Mouse (Mus musculus): ENCODE results near the gene Mrpl3. TPM values are rescaled to one million over a fixed set of nuclear protein-coding genes. Genes with fewer than 3 reads are reported as not detected.

Gene Mrpl3
- total and polyA plus RNA-seq, 3 experiments: 92.3 to 183 (median 174) TPM

- H3K4me3 ChIP-seq: no peak overlapping the region
- no peaks in the 10 kb centered on the region for H3K27me3 ChIP-seq (ENCODE audit: control insufficient read depth, insufficient read depth, low read length)
- intact Hi-C loops (cut with DNase I): no loop called here
- no peaks in the 10 kb centered on the region for H3K4me1 ChIP-seq (ENCODE audit: control insufficient read depth, insufficient read depth, low read length)
- peaks cover 2% of the 10 kb centered on the region; the same call in 1 of the 2 replicates for H3K79me2 ChIP-seq (replicated peaks; ENCODE audit: control insufficient read depth, insufficient read depth, low read length)
- H3K27ac ChIP-seq: no peak overlapping the region
- TF ChIP-seq CTCF (IDR thresholded peaks at IDR 0.05) (no peak), POLR2A (IDR thresholded peaks at IDR 0.05; ENCODE audit: insufficient read depth, low read depth, low read length) (no peak), EP300 (IDR thresholded peaks at IDR 0.05; ENCODE audit: insufficient read depth, low read depth, low read length) (no peak)
- H3K9ac ChIP-seq (ENCODE audit: low read depth, low read length): no peak overlapping the region
- 96% methylated on average over 10 of the region's 10 CpGs for WGBS
- no peak for DNase-seq
- no peaks in the 10 kb centered on the region; the same call in none of the 2 replicates for H3K36me3 ChIP-seq (ENCODE audit: control insufficient read depth, insufficient read depth, low read length)
Measured at GRCm38 (mm10) chr9:105069106-105069505, 16.1 kb downstream of the Mrpl3 start.

- Histone ChIP-seq H3K4me1 (ENCODE audit: control insufficient read depth, insufficient read depth, low read length) (no peaks in the 10 kb centered on the region), H3K79me2 (replicated peaks; ENCODE audit: control insufficient read depth, insufficient read depth, low read length) (no peaks in the 10 kb centered on the region), H3K27me3 (ENCODE audit: control insufficient read depth, insufficient read depth, low read length) (no peaks in the 10 kb centered on the region), H3K36me3 (ENCODE audit: control insufficient read depth, insufficient read depth, low read length) (no peaks in the 10 kb centered on the region; the same call in none of the 2 replicates), H3K27ac (no peak overlapping the region), H3K9ac (ENCODE audit: low read depth, low read length) (no peak overlapping the region), H3K4me3 (no peak overlapping the region)
- DNase-seq: no peak
- intact Hi-C loops (cut with DNase I): no loop called here
- 69% methylated on average over 4 of the region's 4 CpGs for WGBS
- TF ChIP-seq CTCF (IDR thresholded peaks at IDR 0.05) (no peak), EP300 (IDR thresholded peaks at IDR 0.05; ENCODE audit: insufficient read depth, low read depth, low read length) (no peak), POLR2A (IDR thresholded peaks at IDR 0.05; ENCODE audit: insufficient read depth, low read depth, low read length) (no peak)
Measured at GRCm38 (mm10) chr9:105072991-105073748, 20.1 kb downstream of the Mrpl3 start.

GRCm38 (mm10) chr9:105074851-105075250, 21.8 kb downstream of the Mrpl3 start:
- Histone ChIP-seq H3K27me3 (ENCODE audit: control insufficient read depth, insufficient read depth, low read length) (no peaks in the 10 kb centered on the region), H3K9ac (ENCODE audit: low read depth, low read length) (no peak overlapping the region), H3K36me3 (ENCODE audit: control insufficient read depth, insufficient read depth, low read length) (no peaks in the 10 kb centered on the region; the same call in none of the 2 replicates), H3K27ac (no peak overlapping the region), H3K79me2 (replicated peaks; ENCODE audit: control insufficient read depth, insufficient read depth, low read length) (no peaks in the 10 kb centered on the region), H3K4me3 (no peak overlapping the region), H3K4me1 (ENCODE audit: control insufficient read depth, insufficient read depth, low read length) (no peaks in the 10 kb centered on the region)
- intact Hi-C loops (cut with DNase I): loop anchor here (5.0 kb wide), 1 partner anchor 52 kb away; no protein-coding TSS in a partner anchor
- no peak for DNase-seq
- 87% methylated on average over 8 of the region's 8 CpGs for WGBS
- TF ChIP-seq EP300 (IDR thresholded peaks at IDR 0.05; ENCODE audit: insufficient read depth, low read depth, low read length) (no peak), CTCF (IDR thresholded peaks at IDR 0.05) (no peak), POLR2A (IDR thresholded peaks at IDR 0.05; ENCODE audit: insufficient read depth, low read depth, low read length) (no peak)

GRCm38 (mm10) chr9:105076756-105077424, 23.9 kb downstream of the Mrpl3 start:
- Histone ChIP-seq H3K9ac (ENCODE audit: low read depth, low read length) (no peak overlapping the region), H3K4me3 (no peak overlapping the region), H3K27me3 (ENCODE audit: control insufficient read depth, insufficient read depth, low read length) (no peaks in the 10 kb centered on the region), H3K27ac (no peak overlapping the region), H3K36me3 (ENCODE audit: control insufficient read depth, insufficient read depth, low read length) (no peaks in the 10 kb centered on the region; the same call in none of the 2 replicates), H3K79me2 (replicated peaks; ENCODE audit: control insufficient read depth, insufficient read depth, low read length) (no peaks in the 10 kb centered on the region), H3K4me1 (ENCODE audit: control insufficient read depth, insufficient read depth, low read length) (no peaks in the 10 kb centered on the region)
- no peak for DNase-seq
- intact Hi-C loops (cut with DNase I): loop anchor here (5.0 kb wide), 1 partner anchor 50 kb away; no protein-coding TSS in a partner anchor
- no peak for TF ChIP-seq EP300 (IDR thresholded peaks at IDR 0.05; ENCODE audit: insufficient read depth, low read depth, low read length)
- 80% methylated on average over 13 of the region's 13 CpGs for WGBS

- Histone ChIP-seq H3K9ac (ENCODE audit: low read depth, low read length) (no peak overlapping the region), H3K36me3 (ENCODE audit: control insufficient read depth, insufficient read depth, low read length) (no peaks in the 10 kb centered on the region; the same call in 1 of the 2 replicates), H3K4me3 (no peak overlapping the region), H3K4me1 (ENCODE audit: control insufficient read depth, insufficient read depth, low read length) (no peaks in the 10 kb centered on the region), H3K79me2 (replicated peaks; ENCODE audit: control insufficient read depth, insufficient read depth, low read length) (no peaks in the 10 kb centered on the region), H3K27ac (no peak overlapping the region), H3K27me3 (ENCODE audit: control insufficient read depth, insufficient read depth, low read length) (no peaks in the 10 kb centered on the region)
- DNase-seq: no peak
- TF ChIP-seq EP300 (IDR thresholded peaks at IDR 0.05; ENCODE audit: insufficient read depth, low read depth, low read length) (no peak), POLR2A (IDR thresholded peaks at IDR 0.05; ENCODE audit: insufficient read depth, low read depth, low read length) (no peak), CTCF (IDR thresholded peaks at IDR 0.05) (no peak)
- intact Hi-C loops (cut with DNase I): loop anchor here (5.0 kb wide), 1 partner anchor 49 kb away; no protein-coding TSS in a partner anchor
- WGBS: 85% methylated on average over 4 of the region's 4 CpGs
Measured at GRCm38 (mm10) chr9:105078460-105078859, 25.4 kb downstream of the Mrpl3 start.

- no peak for DNase-seq
- Histone ChIP-seq H3K4me3 (no peak overlapping the region), H3K27ac (no peak overlapping the region), H3K79me2 (replicated peaks; ENCODE audit: control insufficient read depth, insufficient read depth, low read length) (no peaks in the 10 kb centered on the region), H3K4me1 (ENCODE audit: control insufficient read depth, insufficient read depth, low read length) (no peaks in the 10 kb centered on the region), H3K36me3 (ENCODE audit: control insufficient read depth, insufficient read depth, low read length) (no peaks in the 10 kb centered on the region; the same call in 1 of the 2 replicates), H3K27me3 (ENCODE audit: control insufficient read depth, insufficient read depth, low read length) (no peaks in the 10 kb centered on the region), H3K9ac (ENCODE audit: low read depth, low read length) (no peak overlapping the region)
- TF ChIP-seq CTCF (IDR thresholded peaks at IDR 0.05): no peak
- TF ChIP-seq EP300 (IDR thresholded peaks at IDR 0.05; ENCODE audit: insufficient read depth, low read depth, low read length): no peak
- no peak for TF ChIP-seq POLR2A (IDR thresholded peaks at IDR 0.05; ENCODE audit: insufficient read depth, low read depth, low read length)
- WGBS: 86% methylated on average over 3 of the region's 3 CpGs
- intact Hi-C loops (cut with DNase I): no loop called here
Measured at GRCm38 (mm10) chr9:105080246-105080645, 27.2 kb downstream of the Mrpl3 start.
